Mouse (Mus musculus) mature B cell (primary cell): Measurements from ENCODE around the gene Primpol.

Source experiments
- in situ Hi-C: fragments of 300-500 bp; cut with MboI; formaldehyde crosslinking; loops from 2 replicates; pipeline ENCODE4 v1.14.3; 2019

The Primpol gene

DNA sequence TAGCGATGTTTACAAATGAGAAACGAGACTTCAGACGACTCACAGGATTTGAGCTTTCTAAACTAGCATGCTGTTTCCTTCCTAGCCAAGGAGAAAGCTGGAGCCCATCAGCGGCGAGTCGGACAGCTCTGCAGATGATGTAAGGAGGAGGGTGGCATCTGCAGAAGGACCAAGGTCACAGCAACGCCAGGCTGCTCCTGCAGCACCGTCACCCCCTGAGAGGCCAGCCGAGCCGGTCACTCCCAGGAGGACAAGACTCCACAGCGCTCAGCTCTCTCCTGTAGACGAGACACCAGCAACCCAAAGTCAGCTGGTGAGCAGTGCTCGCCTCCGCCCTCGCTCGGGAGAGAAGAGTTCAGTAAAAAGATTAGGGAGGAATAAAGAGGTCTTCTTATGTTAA lies 54.7 kb downstream of the Primpol start:
- in situ Hi-C loops = loop anchor here (25.0 kb wide), 1 partner anchor 800 kb away; no protein-coding TSS in a partner anchor

DNA sequence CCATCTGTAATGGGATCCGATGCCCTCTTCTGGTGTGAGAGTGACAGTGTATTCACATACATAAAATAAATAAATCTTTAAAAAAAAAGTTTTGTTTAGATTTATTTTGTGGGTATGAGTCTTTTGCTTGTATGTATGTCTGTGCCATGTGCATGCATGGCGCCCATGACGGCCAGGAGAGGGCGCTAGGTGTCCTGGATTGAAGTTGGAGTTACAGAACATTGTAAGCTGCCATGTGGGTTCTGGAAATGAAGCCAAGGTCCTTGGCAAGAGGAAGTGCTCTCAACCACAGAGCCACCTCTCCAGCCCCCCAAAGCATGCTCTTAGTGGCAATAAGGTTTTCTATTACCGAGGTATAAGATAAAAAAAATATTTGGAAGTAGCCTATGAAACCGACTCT lies 57.6 kb downstream of the Primpol start:
- in situ Hi-C loops = loop anchor here (25.0 kb wide), 1 partner anchor 803 kb away; no protein-coding TSS in a partner anchor

DNA sequence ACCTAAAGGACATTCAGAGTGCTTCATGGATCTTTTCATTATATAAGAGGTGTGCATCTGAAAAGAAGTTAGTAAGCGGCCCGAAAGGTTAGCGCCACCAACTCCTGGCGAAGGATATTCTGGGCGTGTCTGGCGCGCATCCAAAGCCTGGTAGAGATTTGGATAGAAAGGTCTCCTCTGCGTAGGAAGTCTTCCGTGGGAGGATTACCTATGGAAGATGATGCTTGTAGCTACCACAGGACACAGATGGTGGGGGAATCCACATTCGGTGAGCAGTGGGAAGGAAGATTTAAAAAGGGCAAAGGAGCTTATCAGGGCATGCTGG lies 64.6 kb downstream of the Primpol start:
- in situ Hi-C loops = loop anchor here (25.0 kb wide), 1 partner anchor 810 kb away; no protein-coding TSS in a partner anchor

DNA sequence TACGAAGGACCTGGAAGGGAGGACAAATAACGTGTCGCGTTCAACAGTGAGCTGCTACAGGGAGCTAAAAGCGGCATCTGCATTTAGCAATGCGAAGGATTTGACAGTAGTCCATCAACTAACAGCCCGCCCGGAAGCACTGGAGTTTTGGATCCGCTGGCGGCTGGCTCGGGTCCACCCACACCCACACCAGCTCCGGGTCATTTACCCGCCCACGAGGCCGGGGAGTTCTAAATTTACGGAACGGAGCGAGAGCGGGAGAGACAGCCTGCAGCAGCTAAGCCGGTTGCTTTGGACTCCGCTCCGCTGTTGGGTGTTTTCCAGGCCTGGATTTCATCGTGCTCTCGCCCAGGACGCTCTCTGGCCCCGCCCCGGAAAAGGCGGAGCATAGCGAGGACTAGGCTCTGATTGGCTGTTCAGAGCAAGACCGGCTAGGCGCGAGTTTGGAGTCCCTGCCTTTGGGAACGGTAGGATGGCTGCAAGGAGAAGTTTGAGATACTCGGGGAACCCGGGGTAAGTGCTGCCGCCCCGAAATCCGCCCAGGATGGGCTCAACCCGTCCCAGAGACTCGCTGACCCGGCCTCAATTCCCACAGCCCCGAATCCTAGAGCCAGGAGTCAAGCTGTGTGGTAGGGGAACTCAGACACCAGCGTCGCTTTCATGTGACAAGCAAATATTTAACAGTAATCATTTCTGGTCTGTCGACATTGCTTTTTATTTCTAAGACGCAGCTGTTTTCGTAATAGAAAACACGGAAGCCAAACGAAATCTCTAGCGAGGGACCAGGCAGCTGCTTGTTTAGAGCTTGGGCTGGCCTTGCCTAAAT lies 65.2 kb downstream of the Primpol start, which contains the start of gene Cenpu:
Cenpu (plus strand) TSS at position 414 of the 826 bp plus-strand sequence.
- in situ Hi-C loops = loop anchor here (25.0 kb wide), 1 partner anchor 810 kb away; no protein-coding TSS in a partner anchor

DNA sequence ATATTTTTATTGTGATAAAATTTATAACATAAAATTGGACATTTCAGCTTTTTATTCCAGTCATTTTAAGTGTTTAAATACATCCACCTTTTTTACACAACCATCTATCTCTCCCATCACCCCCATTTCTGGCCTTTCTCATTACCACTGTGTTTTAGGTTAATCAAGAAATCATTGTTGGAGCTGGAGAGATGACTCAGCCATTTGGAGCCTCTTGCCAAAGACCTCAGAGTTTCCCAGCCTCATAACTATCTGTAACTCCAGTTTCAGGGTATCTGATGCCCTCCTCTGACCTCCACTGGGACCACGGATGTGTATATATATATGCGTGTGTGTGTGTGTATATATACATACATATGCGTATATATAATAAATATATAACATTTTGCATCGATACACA lies 66.0 kb downstream of the Primpol start:
- in situ Hi-C loops = loop anchor here (25.0 kb wide), 1 partner anchor 811 kb away; no protein-coding TSS in a partner anchor

DNA sequence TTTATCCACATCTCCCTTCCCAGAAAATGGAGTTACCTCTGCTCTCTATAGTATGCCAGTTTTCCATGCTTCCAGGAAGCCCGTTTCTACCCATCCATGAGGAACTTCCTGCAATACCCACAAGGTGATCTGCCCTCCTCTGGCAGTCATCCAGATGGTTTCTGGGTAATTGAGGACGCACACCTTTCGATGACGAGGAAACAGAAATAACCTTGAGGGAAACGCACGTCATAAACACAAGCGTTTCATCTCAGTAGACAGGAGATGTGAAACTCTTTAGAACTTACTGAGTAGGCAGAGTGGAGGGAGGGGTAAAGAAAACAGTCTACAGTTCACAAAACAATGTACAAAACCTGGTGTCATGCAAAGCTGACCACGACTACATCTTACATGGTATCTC lies 67.0 kb downstream of the Primpol start:
- in situ Hi-C loops = loop anchor here (25.0 kb wide), 1 partner anchor 812 kb away; no protein-coding TSS in a partner anchor

DNA sequence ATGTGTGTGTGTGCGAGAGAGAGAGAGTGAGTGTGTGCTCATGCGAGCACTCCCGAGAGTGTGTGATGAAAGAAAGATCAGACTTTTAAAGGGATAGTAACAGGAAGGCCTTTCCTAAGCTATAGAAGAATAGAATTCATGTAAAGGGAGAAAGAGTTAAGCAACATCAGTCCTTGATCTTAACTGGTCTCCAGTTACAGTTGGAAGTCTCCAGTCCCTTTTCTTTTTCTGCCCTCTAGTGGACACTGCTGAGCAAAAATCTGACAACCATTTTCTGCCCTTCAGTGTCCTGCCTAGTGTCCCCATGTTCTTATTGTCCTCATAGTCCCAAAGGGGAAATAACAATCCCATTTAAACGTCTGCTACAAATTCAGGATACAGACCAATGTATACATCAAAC lies 69.8 kb downstream of the Primpol start:
- in situ Hi-C loops = loop anchor here (5.0 kb wide), 1 partner anchor 225 kb away; no protein-coding TSS in a partner anchor

DNA sequence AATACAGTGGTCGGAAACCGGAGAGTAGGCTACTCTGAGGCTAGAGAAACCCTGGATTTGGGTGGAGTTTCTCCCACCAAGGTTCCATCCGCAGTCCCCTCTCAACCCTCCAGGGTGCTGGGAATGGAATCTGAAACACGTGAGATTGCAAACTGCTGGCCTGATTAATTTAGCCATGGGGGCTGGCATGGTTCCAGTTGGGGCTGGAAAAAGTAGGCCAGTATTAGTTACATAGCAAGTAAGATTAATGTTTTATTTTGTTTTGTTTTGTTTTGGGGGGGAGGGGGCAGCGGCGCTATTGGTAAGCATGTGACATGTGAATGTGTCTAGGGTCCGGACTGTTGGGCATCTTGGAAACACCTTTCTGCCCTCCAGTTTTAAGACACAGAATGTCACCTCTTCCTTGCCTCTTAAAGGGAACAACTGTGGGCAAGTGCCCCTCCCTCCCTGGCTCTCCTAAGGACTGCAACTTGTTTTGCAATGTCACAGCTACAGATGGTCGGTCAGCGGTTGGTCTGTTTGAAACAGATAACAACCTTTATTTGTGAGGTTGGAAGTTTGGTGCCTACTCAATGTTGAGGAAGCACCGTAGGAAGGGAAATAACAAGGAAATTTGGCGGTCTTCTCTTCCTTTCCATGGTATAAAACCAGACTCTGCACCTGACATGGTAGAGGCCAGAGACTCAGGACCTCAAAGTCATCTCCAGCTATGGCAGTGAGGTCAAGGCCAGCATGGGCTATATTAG lies 70.4 kb downstream of the Primpol start:
- in situ Hi-C loops = loop anchor here (5.0 kb wide), 1 partner anchor 224 kb away; no protein-coding TSS in a partner anchor

DNA sequence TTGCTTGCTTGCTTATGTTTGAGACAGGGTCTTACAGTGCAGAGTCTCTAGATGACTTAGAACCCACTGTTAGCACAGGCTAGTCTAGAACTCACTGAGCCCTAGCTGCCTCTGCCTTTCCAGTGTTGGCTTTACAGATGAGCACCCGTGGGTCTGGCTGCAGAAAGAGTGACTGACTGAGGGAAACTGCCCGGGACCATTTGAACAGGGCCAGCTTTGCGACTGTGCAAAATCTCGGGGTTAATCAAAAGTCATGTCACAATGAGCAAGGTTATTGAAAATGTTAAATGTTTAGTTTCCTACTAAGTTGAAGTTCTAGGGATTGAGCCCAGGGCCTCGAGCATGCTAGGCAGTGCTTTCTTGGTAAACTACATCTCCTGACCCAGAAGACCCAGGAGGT lies 71.2 kb downstream of the Primpol start:
- in situ Hi-C loops = loop anchor here (5.0 kb wide), 1 partner anchor 224 kb away; no protein-coding TSS in a partner anchor

DNA sequence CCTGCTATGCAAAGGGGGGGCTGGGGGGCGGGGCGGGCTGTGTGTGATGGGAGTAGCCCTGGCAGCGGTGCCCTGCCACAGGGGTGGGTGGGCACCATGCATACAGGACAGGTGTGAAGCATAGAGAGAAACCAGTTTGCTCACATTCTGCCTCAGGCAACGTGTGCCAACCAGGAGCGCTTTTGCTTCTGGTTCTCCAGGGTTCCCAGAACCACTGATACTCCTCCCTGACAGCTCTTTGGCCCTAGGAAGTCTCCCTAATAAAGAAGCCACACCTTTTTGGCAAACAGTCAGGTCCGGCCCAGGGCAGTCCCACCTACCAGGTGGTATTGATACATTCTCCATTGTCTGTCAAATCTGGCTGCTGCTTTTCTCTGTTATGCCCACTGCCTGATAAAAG lies 73.3 kb downstream of the Primpol start:
- in situ Hi-C loops = no loop called here

DNA sequence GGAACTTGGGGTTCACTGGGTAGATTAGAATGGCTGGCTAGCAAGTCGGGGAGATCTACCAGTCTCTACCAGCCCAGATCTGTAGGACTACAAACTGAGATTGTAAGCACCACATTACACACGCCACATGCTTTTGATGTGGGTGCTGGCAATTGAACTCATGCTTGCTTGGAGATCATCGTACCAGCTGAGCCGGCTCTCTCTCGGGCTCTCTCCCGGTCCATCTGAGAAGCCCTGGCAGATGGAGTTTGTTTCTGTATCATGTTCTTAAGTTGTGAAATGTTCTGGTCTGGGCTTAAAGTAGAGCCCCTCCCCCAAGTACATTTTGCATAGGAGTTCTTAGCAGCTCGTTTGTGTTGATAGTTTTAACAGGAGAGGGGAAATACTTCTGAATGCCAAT lies 73.8 kb downstream of the Primpol start:
- in situ Hi-C loops = no loop called here

DNA sequence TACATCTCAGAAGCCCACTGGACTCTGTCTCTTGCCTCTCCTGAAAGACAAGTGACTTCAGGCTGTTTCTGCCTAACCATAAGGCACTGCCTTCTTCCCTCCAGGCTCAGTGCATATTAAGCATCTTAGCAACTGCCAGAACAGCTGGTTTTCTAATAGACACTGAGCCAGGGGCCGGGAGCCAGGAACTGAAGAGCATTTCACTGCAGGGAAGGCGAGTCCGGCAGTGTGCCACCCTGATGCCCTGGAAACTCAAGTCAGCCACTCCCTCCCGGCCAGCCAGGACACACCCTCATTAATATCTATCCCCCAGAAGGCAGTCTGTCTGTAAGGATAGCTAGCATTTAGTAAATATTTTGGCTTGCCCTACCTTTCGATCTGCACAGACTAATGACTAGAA lies 77.3 kb downstream of the Primpol start:
- in situ Hi-C loops = no loop called here

DNA sequence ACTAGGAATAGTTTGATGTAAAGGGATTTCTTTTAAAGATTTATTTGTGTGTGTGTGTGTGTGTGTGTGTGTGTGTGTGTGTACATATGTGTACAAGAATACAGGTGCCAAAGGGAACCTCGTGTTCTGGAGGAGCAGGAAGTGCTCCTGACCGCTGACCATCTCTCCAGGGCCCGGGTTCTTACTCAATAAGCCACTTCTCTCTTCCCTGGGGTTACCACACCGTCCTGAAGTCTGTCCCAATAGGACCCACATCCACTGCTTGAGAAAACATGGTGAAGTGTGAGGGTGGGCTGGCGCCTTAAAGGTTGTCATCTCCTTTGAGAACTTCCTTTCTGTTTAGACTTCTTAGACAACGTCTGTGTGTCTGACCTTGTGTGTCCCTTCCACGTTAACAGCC lies 83.1 kb downstream of the Primpol start:
- in situ Hi-C loops = no loop called here

DNA sequence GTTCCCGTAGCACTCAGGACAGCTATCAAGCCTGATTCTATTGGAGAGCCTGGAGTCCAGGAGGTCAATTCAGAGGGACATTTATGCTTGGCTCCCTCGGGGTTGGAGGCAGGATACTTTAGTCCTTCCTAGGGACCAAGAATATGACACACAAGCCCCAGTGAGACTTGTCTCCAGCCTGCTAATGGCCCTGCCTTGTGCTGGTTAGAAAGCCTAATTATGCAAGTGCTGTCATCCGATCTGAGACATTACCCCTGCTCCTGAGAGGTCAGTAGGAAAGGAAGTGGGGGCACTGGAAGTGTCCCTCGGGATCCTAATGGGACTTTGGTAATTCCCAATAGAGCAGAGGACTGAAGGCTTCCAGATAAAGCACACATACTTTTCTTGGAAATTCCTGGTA lies 86.5 kb downstream of the Primpol start:
- in situ Hi-C loops = no loop called here

DNA sequence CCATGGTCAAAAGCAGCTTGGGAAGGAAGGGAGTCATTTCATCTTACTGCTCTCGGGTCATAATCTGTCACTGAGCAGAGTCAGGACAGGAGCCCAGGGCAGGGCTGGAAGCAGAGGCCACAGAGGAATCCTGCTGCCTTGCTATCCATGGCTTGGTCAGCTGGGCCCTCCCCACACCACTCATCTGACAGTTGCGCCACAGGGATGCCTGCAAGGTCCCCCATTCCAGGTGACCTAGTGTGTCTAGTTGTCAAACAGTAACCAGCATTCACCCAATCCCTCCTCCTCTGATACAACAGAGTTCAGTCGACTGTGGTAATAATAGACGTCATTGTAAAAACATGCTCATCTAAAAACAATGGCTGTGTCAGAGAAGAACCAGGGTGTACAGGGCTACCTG lies 87.5 kb downstream of the Primpol start:
- in situ Hi-C loops = no loop called here

DNA sequence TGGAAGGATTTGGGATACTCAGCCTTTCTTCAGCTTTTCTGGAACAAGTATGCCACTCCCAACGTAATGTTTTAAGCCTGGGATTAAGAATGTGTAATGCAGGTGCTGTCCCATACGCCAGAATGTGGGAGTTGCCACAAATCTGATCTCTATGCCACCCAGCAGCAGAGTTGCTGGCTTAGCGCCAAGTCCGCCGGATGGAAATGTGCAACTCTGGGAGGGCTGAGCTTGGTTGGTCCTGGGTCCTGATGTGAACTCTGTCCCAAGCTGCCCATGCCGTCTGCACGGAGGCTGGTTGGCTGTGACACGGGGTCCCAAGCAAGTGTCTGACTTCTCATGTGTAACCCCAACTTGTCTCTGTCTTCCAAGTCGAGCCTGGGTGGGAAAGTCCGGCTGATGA lies 90.2 kb downstream of the Primpol start:
- in situ Hi-C loops = no loop called here

DNA sequence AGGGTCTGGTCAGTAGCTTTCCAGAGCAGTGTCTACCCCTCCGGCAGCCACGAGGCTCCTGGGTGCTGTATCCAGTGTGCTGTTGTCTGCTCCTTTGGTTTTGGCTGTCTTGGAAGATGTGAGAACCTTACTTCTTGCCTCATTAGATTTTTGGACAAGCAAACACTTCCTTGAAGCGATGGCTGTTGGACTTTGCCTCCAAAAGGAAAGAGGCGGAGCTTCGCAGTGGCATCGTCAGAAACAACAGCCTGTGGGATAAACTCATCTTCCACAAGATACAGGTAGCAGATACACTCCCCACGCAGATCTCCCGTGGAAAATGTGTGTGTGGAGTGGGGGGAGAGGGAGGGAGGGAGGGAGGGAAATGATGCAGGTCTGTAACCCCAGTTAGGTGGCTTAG lies 90.9 kb downstream of the Primpol start:
- in situ Hi-C loops = no loop called here
